Mouse (Mus musculus) heart, adult 2 months (tissue): ENCODE data around the gene Camk1d.

Source experiments
- CTCF ChIP-seq: fragments of 200-600 bp; IDR thresholded peaks from 2 replicates; pipeline ENCODE4 v1.8.1; 2022; ENCODE audit warnings: antibody characterized with exemption, mild to moderate bottlenecking, moderate library complexity
- POLR2A ChIP-seq: fragments of 200-500 bp; IDR thresholded peaks from 2 replicates; pipeline ENCODE4 v1.6.1; 2011; ENCODE audit warnings: mild to moderate bottlenecking, low read depth, low read length, control low read depth; ENCODE audit not compliant: insufficient read depth

DNA sequence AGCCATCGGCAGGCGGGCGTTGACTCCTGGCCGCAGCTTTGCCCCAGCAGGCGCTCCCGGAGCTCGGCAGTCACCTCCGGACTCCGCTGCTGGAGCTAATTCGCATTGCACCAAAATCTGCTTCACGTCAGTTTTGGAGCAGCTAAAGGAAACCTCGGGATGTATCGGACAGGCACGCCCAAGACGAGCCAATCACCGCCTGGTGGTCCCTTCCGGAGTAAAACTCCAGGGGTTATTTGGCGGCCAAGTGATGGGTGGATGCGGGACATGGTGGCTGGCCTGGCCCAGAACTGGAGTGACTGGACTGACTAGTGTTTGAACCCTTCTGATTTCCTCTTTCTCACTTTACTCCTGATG is 717 bp upstream of the Camk1d start:
- TF ChIP-seq CTCF (no peak), POLR2A (no peak)
